Mouse (Mus musculus) Muller cell, postnatal 12 days (primary cell): ENCODE measurements around the gene Pde3a.
"Not testable (repeated sequence)": the region's sequence is repeated elsewhere in the genome, so short reads cannot be mapped to it uniquely, and the experiment has no call there.

Source experiments
- DNase-seq: peaks from one replicate; pipeline ENCODE4 v3.0.0-alpha.2; 2015; ENCODE audit errors: inconsistent ontology term

Pde3a gene

GRCm38 (mm10) chr6:141322961-141323360 is 73.9 kb downstream of the Pde3a start:
- DNase-seq: peak; percentile 78

- not testable (repeated sequence) for DNase-seq
These were observed 78.1 kb downstream of the Pde3a start for GRCm38 (mm10) chr6:141327134-141327533.

GRCm38 (mm10) chr6:141328071-141328470 is 79.0 kb downstream of the Pde3a start:
- no peak for DNase-seq

- no peak for DNase-seq
These were observed 82.4 kb downstream of the Pde3a start for GRCm38 (mm10) chr6:141331464-141331863.

GRCm38 (mm10) chr6:141332613-141333165 is 83.6 kb downstream of the Pde3a start:
- no peak for DNase-seq

- DNase-seq: peak; percentile 52
These were observed 84.2 kb downstream of the Pde3a start for GRCm38 (mm10) chr6:141333245-141333644.

GRCm38 (mm10) chr6:141335878-141336277 is 86.8 kb downstream of the Pde3a start:
- DNase-seq: no peak

GRCm38 (mm10) chr6:141336438-141336837 is 87.4 kb downstream of the Pde3a start:
- no peak for DNase-seq

GRCm38 (mm10) chr6:141337673-141338072 is 88.6 kb downstream of the Pde3a start:
- DNase-seq: no peak

GRCm38 (mm10) chr6:141341385-141341784 is 92.3 kb downstream of the Pde3a start:
- no peak for DNase-seq

GRCm38 (mm10) chr6:141347870-141348269 is 98.8 kb downstream of the Pde3a start:
- DNase-seq: no peak

GRCm38 (mm10) chr6:141348542-141348941 is 99.5 kb downstream of the Pde3a start:
- no peak for DNase-seq

- no peak for DNase-seq
These were observed 101.2 kb downstream of the Pde3a start for GRCm38 (mm10) chr6:141350261-141350660.

- DNase-seq: peak; percentile 93
These were observed 103.2 kb downstream of the Pde3a start for GRCm38 (mm10) chr6:141352277-141352676.

GRCm38 (mm10) chr6:141363664-141364063 is 114.6 kb downstream of the Pde3a start:
- DNase-seq: no peak

- DNase-seq: no peak
These were observed 118.0 kb downstream of the Pde3a start for GRCm38 (mm10) chr6:141367037-141367436.

GRCm38 (mm10) chr6:141372697-141373096 is 123.6 kb downstream of the Pde3a start:
- DNase-seq: no peak

- peak; percentile 62 for DNase-seq
These were observed 125.5 kb downstream of the Pde3a start for GRCm38 (mm10) chr6:141374469-141375057.

GRCm38 (mm10) chr6:141375155-141375554 is 126.1 kb downstream of the Pde3a start:
- peak; percentile 84 for DNase-seq

GRCm38 (mm10) chr6:141380927-141381326 is 131.9 kb downstream of the Pde3a start:
- peak; percentile 46 for DNase-seq

GRCm38 (mm10) chr6:141381473-141381872 is 132.4 kb downstream of the Pde3a start:
- no peak for DNase-seq

GRCm38 (mm10) chr6:141381881-141382370 is 132.9 kb downstream of the Pde3a start:
- no peak for DNase-seq

- no peak for DNase-seq
These were observed 139.0 kb downstream of the Pde3a start for GRCm38 (mm10) chr6:141388104-141388503.

- no peak for DNase-seq
These were observed 146.9 kb downstream of the Pde3a start for GRCm38 (mm10) chr6:141395926-141396325.
